Mouse (Mus musculus): Measurements from ENCODE around the gene Gm17535. TPM values are rescaled to one million over a fixed set of nuclear protein-coding genes. Genes with fewer than 3 reads are reported as not detected.
"Not testable (repeated sequence)": the region's sequence is repeated elsewhere in the genome, so short reads cannot be mapped to it uniquely, and the experiment has no call there.

Gm17535 gene
- polyA plus RNA-seq, 1 experiment from 2014 or later, result not detected

DNA sequence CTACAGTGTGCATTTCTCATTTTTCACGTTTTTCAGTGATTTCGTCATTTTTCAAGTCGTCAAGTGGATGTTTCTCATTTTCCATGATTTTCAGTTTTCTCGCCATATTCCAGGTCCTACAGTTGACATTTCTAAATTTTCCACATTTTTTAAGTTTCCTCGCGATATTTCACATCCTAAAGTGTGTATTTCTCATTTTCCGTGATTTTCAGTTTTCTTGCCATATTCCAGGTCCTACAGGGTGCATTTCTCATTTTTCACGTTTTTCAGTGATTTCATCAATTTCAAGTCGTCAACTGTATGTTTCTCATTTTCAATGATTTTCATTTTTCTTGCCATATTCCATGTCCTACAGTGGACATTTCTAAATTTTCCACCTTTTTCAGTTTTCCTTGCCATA, 17.3 kb upstream of the Gm17535 start, which contains the start of gene Gm10719:
Gm10719 (plus strand) TSS at position 301 of the 400 bp plus-strand sequence.
- not testable (repeated sequence) for H3K27ac ChIP-seq (replicated peaks); DNase-seq (ENCODE audit: low spot score)
- WGBS, result 50% methylated on average over 1 of the region's 9 CpGs

DNA sequence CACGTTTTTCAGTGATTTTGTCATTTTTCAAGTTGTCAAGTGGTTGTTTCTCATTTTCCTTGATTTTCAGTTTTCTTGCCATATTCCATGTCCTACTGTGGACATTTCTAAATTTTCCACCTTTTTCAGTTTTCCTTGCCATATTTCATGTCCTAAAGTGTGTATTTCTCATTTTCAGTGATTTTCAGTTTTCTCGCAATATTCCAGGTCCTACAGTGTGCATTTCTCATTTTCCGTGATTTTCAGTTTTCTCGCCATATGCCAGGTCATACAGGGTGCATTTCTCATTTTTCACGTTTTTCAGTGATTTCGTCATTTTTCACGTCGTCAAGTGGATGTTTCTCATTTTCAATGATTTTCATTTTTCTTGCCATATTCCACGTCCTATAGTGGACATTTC, 15.5 kb upstream of the Gm17535 start:
- H3K9me3 ChIP-seq (replicated peaks); H3K4me3 ChIP-seq; DNase-seq (ENCODE audit: low spot score); H3K27ac ChIP-seq (replicated peaks); H3K4me1 ChIP-seq; H3K36me3 ChIP-seq; H3K27me3 ChIP-seq (ENCODE audit: low read depth, poor library complexity, severe bottlenecking): not testable (repeated sequence)
- 62% methylated on average over 9 of the region's 9 CpGs for whole genome bisulfite sequencing

More for the DNA sequence above, 17.3 kb upstream of the Gm17535 start, which contains the start of gene Gm10719:
- H3K4me3 ChIP-seq; H3K9me3 ChIP-seq (replicated peaks); H3K27me3 ChIP-seq (ENCODE audit: low read depth, poor library complexity, severe bottlenecking); H3K36me3 ChIP-seq; H3K4me1 ChIP-seq: not testable (repeated sequence)

GRCm38 (mm10) chr9:3019835-3020727, 14.3 kb upstream of the Gm17535 start:
- 73% methylated on average over 17 of the region's 19 CpGs for WGBS

DNA sequence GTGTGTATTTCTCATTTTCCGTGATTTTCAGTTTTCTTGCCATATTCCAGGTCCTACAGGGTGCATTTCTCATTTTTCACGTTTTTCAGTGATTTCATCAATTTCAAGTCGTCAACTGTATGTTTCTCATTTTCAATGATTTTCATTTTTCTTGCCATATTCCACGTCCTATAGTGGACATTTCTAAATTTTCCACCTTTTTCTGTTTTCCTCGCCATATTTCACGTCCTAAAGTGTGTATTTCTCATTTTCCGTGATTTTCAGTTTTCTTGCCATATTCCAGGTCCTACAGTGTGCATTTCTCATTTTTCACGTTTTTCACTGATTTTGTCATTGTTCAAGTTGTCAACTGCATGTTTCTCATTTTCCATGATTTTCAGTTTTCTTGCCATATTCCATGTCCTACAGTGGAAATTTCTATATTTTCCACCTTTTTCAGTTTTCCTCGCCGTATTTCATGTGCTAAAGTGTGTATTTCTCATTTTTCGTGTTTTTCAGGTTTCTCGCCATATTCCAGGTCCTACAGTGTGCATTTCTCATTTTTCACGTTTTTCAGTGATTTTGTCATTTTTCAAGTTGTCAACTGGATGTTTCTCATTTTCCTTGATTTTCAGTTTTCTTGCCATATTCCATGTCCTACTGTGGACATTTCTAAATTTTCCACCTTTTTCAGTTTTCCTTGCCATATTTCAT, 11.9 kb upstream of the Gm17535 start:
- H3K4me3 ChIP-seq; H3K9me3 ChIP-seq (replicated peaks); H3K27ac ChIP-seq (replicated peaks); H3K36me3 ChIP-seq; H3K4me1 ChIP-seq; H3K27me3 ChIP-seq (ENCODE audit: low read depth, poor library complexity, severe bottlenecking): not testable (repeated sequence)
- WGBS, result 73% methylated on average over 11 of the region's 13 CpGs
- peak; percentile 25 for DNase-seq (ENCODE audit: low spot score)

More at GRCm38 (mm10) chr9:3019835-3020727, 14.3 kb upstream of the Gm17535 start:
- H3K4me3 ChIP-seq; H3K4me1 ChIP-seq; H3K27me3 ChIP-seq (ENCODE audit: low read depth, poor library complexity, severe bottlenecking); H3K9me3 ChIP-seq (replicated peaks); H3K27ac ChIP-seq (replicated peaks); H3K36me3 ChIP-seq; DNase-seq (ENCODE audit: low spot score): not testable (repeated sequence)

- not testable (repeated sequence) for H3K4me1 ChIP-seq; H3K4me3 ChIP-seq; H3K36me3 ChIP-seq; H3K27ac ChIP-seq (replicated peaks); H3K9me3 ChIP-seq (replicated peaks); DNase-seq (ENCODE audit: low spot score); H3K27me3 ChIP-seq (ENCODE audit: low read depth, poor library complexity, severe bottlenecking)
- WGBS, result 74% methylated on average over 12 of the region's 13 CpGs
Measured at GRCm38 (mm10) chr9:3023312-3023984, 11.0 kb upstream of the Gm17535 start, which contains the start of gene Gm10718. Gene Gm10718 (plus strand): TSS chr9:3023547.

- not testable (repeated sequence) for H3K4me3 ChIP-seq; DNase-seq (ENCODE audit: low spot score); H3K27ac ChIP-seq (replicated peaks); H3K27me3 ChIP-seq (ENCODE audit: low read depth, poor library complexity, severe bottlenecking); H3K36me3 ChIP-seq; H3K4me1 ChIP-seq; H3K9me3 ChIP-seq (replicated peaks)
- WGBS, result 77% methylated on average over 16 of the region's 16 CpGs
Measured at GRCm38 (mm10) chr9:3023985-3024648, 10.3 kb upstream of the Gm17535 start.

- WGBS, result 71% methylated on average over 12 of the region's 12 CpGs
- not testable (repeated sequence) for H3K36me3 ChIP-seq; H3K4me3 ChIP-seq; H3K27ac ChIP-seq (replicated peaks); H3K9me3 ChIP-seq (replicated peaks); H3K27me3 ChIP-seq (ENCODE audit: low read depth, poor library complexity, severe bottlenecking); H3K4me1 ChIP-seq; DNase-seq (ENCODE audit: low spot score)
Measured at GRCm38 (mm10) chr9:3024912-3025467, 9.4 kb upstream of the Gm17535 start, which contains the start of gene Gm10717. Gene Gm10717 (plus strand): TSS chr9:3025417.

GRCm38 (mm10) chr9:3025653-3026052, 8.7 kb upstream of the Gm17535 start:
- H3K4me1 ChIP-seq; H3K9me3 ChIP-seq (replicated peaks); DNase-seq (ENCODE audit: low spot score); H3K27me3 ChIP-seq (ENCODE audit: low read depth, poor library complexity, severe bottlenecking); H3K36me3 ChIP-seq; H3K4me3 ChIP-seq; H3K27ac ChIP-seq (replicated peaks): not testable (repeated sequence)
- WGBS, result 69% methylated on average over 5 of the region's 6 CpGs

GRCm38 (mm10) chr9:3026136-3026535, 8.3 kb upstream of the Gm17535 start:
- H3K9me3 ChIP-seq (replicated peaks); DNase-seq (ENCODE audit: low spot score); H3K4me1 ChIP-seq; H3K36me3 ChIP-seq; H3K27ac ChIP-seq (replicated peaks); H3K4me3 ChIP-seq; H3K27me3 ChIP-seq (ENCODE audit: low read depth, poor library complexity, severe bottlenecking): not testable (repeated sequence)
- 72% methylated on average over 5 of the region's 5 CpGs for WGBS

DNA sequence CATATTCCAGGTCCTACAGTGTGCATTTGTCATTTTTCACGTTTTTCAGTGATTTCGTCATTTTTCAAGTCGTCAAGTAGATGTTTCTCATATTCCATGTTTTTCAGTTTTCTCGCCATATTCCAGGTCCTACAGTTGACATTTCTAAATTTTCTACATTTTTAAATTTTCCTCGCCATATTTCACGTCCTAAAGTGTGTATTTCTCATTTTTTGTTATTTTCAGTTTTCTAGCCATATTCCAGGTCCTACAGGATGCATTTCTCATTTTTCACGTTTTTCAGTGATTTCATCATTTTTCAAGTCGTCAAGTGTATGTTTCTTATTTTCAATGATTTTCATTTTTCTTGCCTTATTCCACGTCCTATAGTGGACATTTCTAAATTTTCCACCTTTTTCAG, 7.7 kb upstream of the Gm17535 start:
- H3K27ac ChIP-seq (replicated peaks), result not testable (repeated sequence)

DNA sequence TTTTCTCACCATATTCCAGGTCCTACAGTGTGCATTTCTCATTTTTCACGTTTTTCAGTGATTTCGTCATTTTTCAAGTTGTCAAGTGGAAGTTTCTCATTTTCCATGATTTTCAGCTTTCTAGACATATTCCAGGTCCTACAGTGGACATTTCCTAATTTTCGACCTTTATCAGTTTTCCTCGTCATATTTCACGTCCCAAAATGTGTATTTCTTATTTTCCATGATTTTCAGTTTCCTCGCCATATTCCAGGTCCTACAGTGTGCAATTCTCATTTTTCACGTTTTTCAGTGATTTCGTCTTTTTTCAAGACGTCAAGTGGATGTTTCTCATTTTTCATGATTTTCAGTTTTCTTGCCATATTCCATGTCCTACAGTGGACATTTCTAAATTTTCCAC, 7.2 kb upstream of the Gm17535 start:
- not testable (repeated sequence) for H3K27ac ChIP-seq (replicated peaks); H3K27me3 ChIP-seq (ENCODE audit: low read depth, poor library complexity, severe bottlenecking); H3K9me3 ChIP-seq (replicated peaks); H3K36me3 ChIP-seq; H3K4me3 ChIP-seq; H3K4me1 ChIP-seq
- DNase-seq (ENCODE audit: low spot score), result peak; percentile 68
- 69% methylated on average over 9 of the region's 9 CpGs for WGBS

More for the DNA sequence above, 7.7 kb upstream of the Gm17535 start:
- H3K9me3 ChIP-seq (replicated peaks); H3K4me3 ChIP-seq; H3K4me1 ChIP-seq; DNase-seq (ENCODE audit: low spot score); H3K36me3 ChIP-seq; H3K27me3 ChIP-seq (ENCODE audit: low read depth, poor library complexity, severe bottlenecking): not testable (repeated sequence)
- 66% methylated on average over 9 of the region's 9 CpGs for WGBS

All from midbrain, embryonic 10.5 days (tissue).